Mouse (Mus musculus) liver (tissue): Measurements from ENCODE around the gene Scaf8.

Experiments
- DNase-seq: peaks from one replicate; pipeline ENCODE4 v3.0.0-alpha.2; 2020; ENCODE audit warnings: mixed read lengths

Scaf8 gene

GRCm38 (mm10) chr17:3208471-3208870 is 93.7 kb downstream of the Scaf8 start:
- no peak for DNase-seq

- no peak for DNase-seq
Observed at GRCm38 (mm10) chr17:3209581-3209980, 94.8 kb downstream of the Scaf8 start.

DNA sequence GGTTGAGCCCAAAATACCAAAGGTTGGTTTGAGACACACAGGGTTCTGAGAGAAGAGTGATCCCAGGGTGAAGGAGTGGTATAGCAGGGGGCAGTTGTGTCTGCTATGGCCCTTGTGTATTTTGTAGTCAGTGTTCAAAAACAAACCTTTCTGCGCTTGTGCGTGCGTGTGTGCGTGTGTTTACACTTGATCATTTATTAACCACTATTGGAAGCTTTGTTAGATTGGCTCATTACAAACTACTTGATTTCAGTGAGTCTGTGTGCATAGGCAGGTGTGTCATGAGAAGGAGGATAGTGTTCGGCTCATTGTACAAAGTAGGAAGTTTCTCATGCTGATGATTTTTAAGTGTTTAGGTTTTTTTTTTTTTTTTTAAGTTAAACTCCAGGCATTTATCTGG is 95.4 kb downstream of the Scaf8 start:
- no peak for DNase-seq

DNA sequence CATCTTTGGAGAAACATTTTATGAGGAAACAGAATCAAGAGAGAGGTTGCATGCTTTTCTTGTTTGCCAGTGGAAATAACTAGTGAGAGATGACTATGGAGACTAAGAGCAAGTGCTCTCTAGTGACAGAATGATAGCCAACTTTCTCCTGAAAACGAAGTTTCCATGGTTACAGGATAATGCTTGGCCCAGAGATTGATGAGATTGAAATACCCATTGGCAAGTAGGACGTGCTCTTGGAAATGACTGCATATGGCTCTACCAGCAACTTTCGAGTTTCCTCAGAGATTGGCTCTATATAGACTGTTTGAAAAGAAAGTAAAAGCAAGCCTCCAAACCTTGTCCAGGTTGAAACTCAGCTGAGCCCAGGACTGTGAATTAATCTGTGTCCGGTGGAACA is 97.3 kb downstream of the Scaf8 start:
- DNase-seq = no peak

GRCm38 (mm10) chr17:3212886-3213285 is 98.1 kb downstream of the Scaf8 start:
- DNase-seq = no peak

GRCm38 (mm10) chr17:3214852-3215251 is 100.1 kb downstream of the Scaf8 start:
- DNase-seq = no peak

- DNase-seq = no peak
Observed at GRCm38 (mm10) chr17:3217023-3217422, 102.3 kb downstream of the Scaf8 start.

- no peak for DNase-seq
Observed at GRCm38 (mm10) chr17:3218364-3218763, 103.6 kb downstream of the Scaf8 start.

GRCm38 (mm10) chr17:3218916-3219315 is 104.1 kb downstream of the Scaf8 start:
- DNase-seq = no peak

DNA sequence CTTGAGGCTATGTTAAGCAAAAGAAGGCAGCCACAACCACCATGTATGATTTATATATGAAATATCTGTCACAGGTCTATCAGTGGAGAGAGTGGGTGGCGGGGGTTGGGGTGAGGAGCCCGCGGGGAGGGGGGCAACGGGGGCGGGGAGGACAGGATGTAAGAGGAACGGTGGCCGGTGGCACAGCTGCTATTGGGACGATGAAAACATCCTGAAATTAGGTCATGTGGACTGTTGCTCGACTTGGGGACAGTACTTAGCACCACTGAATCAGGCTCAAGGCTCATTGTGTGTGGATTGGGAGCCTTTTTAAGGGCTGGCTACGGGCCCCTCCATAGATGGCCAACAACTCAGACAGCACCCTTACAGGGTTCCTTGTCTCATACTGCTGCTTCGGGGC is 105.4 kb downstream of the Scaf8 start:
- DNase-seq = no peak

- DNase-seq = no peak
Observed at GRCm38 (mm10) chr17:3223071-3223470, 108.3 kb downstream of the Scaf8 start.

DNA sequence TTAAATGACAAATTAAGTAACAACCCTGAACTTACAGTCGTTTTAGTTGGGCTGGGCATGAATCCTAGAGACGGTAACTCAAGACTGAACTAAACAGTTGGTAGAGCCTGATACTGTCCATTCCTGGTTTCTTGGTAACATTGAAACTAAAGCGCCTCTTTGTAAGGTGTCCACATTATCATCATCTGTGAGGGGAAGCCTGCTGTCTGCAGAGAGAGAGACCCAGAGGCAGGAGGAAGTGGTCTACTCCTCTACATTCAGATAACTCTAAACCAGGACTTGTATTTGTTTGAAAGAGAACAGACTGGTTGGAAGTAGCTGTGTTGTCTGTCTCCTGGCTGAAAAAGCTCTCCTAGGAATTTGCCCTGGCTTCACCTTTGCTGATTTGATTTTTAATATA is 108.9 kb downstream of the Scaf8 start:
- no peak for DNase-seq

DNA sequence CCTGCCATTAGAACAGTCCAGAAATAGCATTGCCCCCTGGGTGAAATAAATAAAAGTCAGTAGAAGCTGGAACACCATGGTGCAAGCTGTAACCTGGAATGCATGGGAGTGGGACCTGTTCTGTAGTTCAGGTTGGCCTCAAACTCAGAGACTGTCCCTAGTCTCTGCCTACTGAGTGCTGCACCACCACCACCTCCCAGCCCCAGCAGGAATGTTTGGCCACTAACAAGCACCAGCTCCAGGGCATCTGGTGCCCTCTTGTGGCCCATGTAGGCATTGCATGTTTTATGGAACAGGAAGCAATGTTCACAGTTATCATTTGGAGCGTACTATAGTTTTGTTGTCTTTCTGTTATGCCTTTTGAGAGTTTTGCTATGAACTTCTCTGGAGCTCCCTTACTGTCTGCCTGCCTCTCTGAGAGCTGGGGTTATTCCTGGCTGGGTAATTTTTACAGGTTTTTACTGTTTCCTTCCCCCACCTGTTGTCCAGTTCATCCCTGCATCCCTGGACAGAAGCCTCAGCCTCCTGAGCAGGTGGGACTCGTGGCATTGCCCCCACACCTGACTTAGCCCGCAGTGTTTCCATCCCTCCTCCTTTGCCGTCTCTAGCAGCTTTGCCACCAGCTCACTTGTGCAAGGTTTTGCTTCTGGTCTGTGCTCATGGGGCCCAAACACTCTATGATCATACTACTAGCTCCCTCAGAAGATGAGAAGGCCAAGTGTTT is 109.8 kb downstream of the Scaf8 start:
- DNase-seq = peak; percentile 87

GRCm38 (mm10) chr17:3230231-3231000 is 115.6 kb downstream of the Scaf8 start:
- peak; percentile 67 for DNase-seq

DNA sequence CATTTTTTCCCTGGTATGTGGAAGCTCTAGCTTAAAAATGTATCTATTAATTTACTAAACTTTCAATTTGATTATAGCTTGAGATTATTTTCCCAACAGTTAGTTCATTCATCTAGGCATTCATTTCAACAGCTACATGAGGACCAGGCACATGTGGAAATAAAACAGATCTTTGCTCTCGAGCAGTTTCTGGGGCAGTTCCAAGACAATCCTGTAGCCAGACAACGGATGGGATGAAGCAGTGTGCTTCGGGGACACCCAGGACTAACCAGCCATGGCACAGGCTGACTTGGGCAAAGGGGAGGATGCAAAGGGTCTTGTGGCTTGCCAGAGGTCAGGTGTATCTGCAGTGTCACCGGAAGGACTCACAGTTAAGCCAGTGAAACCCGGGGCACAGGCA is 117.9 kb downstream of the Scaf8 start:
- no peak for DNase-seq

- DNase-seq = no peak
Observed at GRCm38 (mm10) chr17:3243672-3244071, 128.9 kb downstream of the Scaf8 start.

DNA sequence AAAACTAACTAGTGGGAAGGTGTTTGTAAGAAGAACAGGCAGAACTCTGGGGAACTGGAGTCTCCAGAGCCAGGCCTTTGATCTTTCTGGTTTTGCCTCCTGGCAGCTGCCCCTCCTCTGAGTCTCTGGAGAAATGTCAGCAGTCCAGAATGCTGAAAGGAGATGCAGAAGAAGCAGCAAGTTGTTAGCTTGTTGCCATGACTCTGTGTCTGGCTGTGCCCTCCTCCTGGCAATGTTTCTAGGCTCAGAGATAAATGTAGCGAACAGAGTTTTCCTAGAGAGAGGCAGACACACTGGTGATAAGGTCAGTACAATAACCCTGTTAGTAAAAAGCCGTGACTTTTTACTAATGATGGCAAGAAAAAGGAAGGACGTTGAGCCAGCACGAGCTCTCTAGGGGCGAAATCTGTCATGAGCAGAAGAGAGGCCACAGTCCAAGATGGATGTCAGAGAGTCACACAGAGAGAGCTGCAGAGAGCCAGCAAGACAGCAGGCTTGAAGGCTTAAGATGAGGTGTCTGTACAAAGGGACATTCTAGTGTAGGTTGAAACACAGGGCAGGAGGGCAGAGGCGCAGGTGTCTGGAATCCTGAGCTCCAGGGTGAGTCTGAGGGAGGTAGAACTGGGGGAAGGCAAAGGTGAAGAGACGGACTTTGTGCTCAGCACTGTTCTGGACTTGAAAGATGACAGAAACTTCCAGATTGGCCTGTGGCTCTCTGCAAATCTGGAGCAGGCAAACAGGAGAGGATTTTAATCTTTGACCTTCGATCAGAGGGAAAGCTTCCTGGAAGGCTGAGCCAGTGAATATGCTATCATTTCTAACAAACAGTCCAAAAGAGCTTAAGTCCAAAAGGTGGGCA is 130.3 kb downstream of the Scaf8 start:
- DNase-seq = no peak

DNA sequence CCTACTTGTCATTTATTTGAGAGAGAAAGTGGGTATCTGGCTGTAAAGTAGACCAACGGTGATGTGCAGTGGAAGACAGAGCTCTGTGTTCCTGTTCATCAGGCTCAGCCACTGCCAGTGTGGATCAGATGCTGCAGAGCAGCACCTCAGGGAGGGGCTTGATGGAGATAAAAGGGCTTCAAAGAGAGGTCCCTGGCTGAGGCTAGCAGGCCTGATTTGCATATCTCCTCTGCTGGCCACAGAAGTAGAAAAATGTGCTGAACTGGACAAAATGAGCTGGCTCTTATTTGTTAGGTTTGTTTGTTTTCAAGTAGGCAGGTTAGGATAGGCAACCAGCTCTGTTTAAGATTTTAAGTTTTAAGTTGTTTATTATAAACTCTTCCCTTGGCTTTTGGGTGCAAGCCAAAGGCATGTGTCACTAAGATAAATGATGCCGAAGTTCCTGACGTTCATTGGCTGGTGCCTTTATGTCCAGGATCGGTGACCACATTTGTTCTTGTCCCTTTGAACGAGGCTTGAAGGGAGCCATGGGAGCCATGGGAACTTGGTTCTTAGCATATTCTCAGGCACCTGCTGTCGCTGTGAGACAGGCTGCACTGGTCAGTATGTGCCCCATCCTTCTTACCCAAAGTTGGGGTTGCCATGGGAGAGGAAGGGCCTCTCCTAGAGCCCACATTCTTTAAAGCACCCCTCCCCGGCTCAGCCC is 132.0 kb downstream of the Scaf8 start:
- no peak for DNase-seq
